Mouse (Mus musculus): ENCODE results near the gene Bbx. TPM values are rescaled to one million over a fixed set of nuclear protein-coding genes. Genes with fewer than 3 reads are reported as not detected.

Gene Bbx
- polyA plus RNA-seq, 1 experiment from 2014 or later, result 33.1 TPM

- H3K9ac ChIP-seq (ENCODE audit: low read length), result no peak overlapping the region
- no peak for ATAC-seq (ENCODE audit: insufficient number of reproducible peaks, insufficient read depth, low FRiP score, low read depth)
- no peak overlapping the region for H3K4me3 ChIP-seq (ENCODE audit: control insufficient read depth in 1 of 2, insufficient read depth in 1 of 2, low read depth in 1 of 2, low read length in 2 of 2)
- 62% methylated on average over 6 of the region's 6 CpGs for WGBS
- H3K4me2 ChIP-seq (ENCODE audit: low read length), result no peak overlapping the region
- H3K27me3 ChIP-seq (ENCODE audit: control insufficient read depth, insufficient read depth, low read length), result no peaks in the 10 kb centered on the region
- peaks cover 16% of the 10 kb centered on the region for H3K36me3 ChIP-seq (ENCODE audit: control insufficient read depth, insufficient read depth, low read length)
- peaks cover 0 to 8% of the 10 kb centered on the region in 2 experiments; a peak in 1 of 4 replicates for H3K4me1 ChIP-seq (ENCODE audit: control insufficient read depth in 2 of 2, insufficient read depth in 2 of 2, low read length in 2 of 2)
- no peak overlapping the region for H3K27ac ChIP-seq (replicated peaks in 1 of 2; ENCODE audit: control insufficient read depth in 1 of 2, insufficient read depth in 1 of 2, low read depth in 2 of 2, low read length in 2 of 2)
- H3K9me3 ChIP-seq (ENCODE audit: control insufficient read depth, low read length), result no peaks in the 10 kb centered on the region
These were observed 221.0 kb downstream of the Bbx start for GRCm38 (mm10) chr16:50211231-50211630.

GRCm38 (mm10) chr16:50210742-50211141, 221.4 kb downstream of the Bbx start:
- H3K9me3 ChIP-seq (ENCODE audit: control insufficient read depth, low read length), result no peaks in the 10 kb centered on the region
- H3K36me3 ChIP-seq (ENCODE audit: control insufficient read depth, insufficient read depth, low read length), result peaks cover 16% of the 10 kb centered on the region
- H3K27ac ChIP-seq (replicated peaks in 1 of 2; ENCODE audit: control insufficient read depth in 1 of 2, insufficient read depth in 1 of 2, low read depth in 2 of 2, low read length in 2 of 2), result no peak overlapping the region
- H3K4me1 ChIP-seq (ENCODE audit: control insufficient read depth in 2 of 2, insufficient read depth in 2 of 2, low read length in 2 of 2), result peaks cover 0 to 8% of the 10 kb centered on the region in 2 experiments; a peak in 1 of 4 replicates
- H3K9ac ChIP-seq (ENCODE audit: low read length), result no peak overlapping the region
- no peak overlapping the region for H3K4me2 ChIP-seq (ENCODE audit: low read length)
- no peaks in the 10 kb centered on the region for H3K27me3 ChIP-seq (ENCODE audit: control insufficient read depth, insufficient read depth, low read length)
- H3K4me3 ChIP-seq (ENCODE audit: control insufficient read depth in 1 of 2, insufficient read depth in 1 of 2, low read depth in 1 of 2, low read length in 2 of 2), result no peak overlapping the region
- ATAC-seq (ENCODE audit: insufficient number of reproducible peaks, insufficient read depth, low FRiP score, low read depth), result no peak
- 87% methylated on average over 2 of the region's 2 CpGs for WGBS

GRCm38 (mm10) chr16:50204944-50205343, 227.2 kb downstream of the Bbx start:
- whole genome bisulfite sequencing, result 86% methylated on average over 3 of the region's 3 CpGs
- peaks cover 37% of the 10 kb centered on the region for H3K36me3 ChIP-seq (ENCODE audit: control insufficient read depth, insufficient read depth, low read length)
- H3K27me3 ChIP-seq (ENCODE audit: control insufficient read depth, insufficient read depth, low read length), result no peaks in the 10 kb centered on the region
- no peaks in the 10 kb centered on the region for H3K9me3 ChIP-seq (ENCODE audit: control insufficient read depth, low read length)
- no peaks in the 10 kb centered on the region for H3K4me1 ChIP-seq (ENCODE audit: control insufficient read depth in 2 of 2, insufficient read depth in 2 of 2, low read length in 2 of 2)
- no peak overlapping the region for H3K4me3 ChIP-seq (ENCODE audit: control insufficient read depth in 1 of 2, insufficient read depth in 1 of 2, low read depth in 1 of 2, low read length in 2 of 2)
- no peak overlapping the region for H3K27ac ChIP-seq (replicated peaks in 1 of 2; ENCODE audit: control insufficient read depth in 1 of 2, insufficient read depth in 1 of 2, low read depth in 2 of 2, low read length in 2 of 2)
- H3K4me2 ChIP-seq (ENCODE audit: low read length), result no peak overlapping the region
- no peak for ATAC-seq (ENCODE audit: insufficient number of reproducible peaks, insufficient read depth, low FRiP score, low read depth)
- no peak overlapping the region for H3K9ac ChIP-seq (ENCODE audit: low read length)

GRCm38 (mm10) chr16:50201546-50202151, 230.5 kb downstream of the Bbx start:
- 87% methylated on average over 7 of the region's 7 CpGs for WGBS
- Histone ChIP-seq H3K27me3 (ENCODE audit: control insufficient read depth, insufficient read depth, low read length) (no peaks in the 10 kb centered on the region), H3K9me3 (ENCODE audit: control insufficient read depth, low read length) (no peaks in the 10 kb centered on the region), H3K4me3 (ENCODE audit: control insufficient read depth in 1 of 2, insufficient read depth in 1 of 2, low read depth in 1 of 2, low read length in 2 of 2) (no peak overlapping the region), H3K9ac (ENCODE audit: low read length) (no peak overlapping the region), H3K4me1 (ENCODE audit: control insufficient read depth in 2 of 2, insufficient read depth in 2 of 2, low read length in 2 of 2) (no peaks in the 10 kb centered on the region), H3K36me3 (ENCODE audit: control insufficient read depth, insufficient read depth, low read length) (peaks cover 49% of the 10 kb centered on the region), H3K4me2 (ENCODE audit: low read length) (no peak overlapping the region), H3K27ac (replicated peaks in 1 of 2; ENCODE audit: control insufficient read depth in 1 of 2, insufficient read depth in 1 of 2, low read depth in 2 of 2, low read length in 2 of 2) (no peak overlapping the region)
- no peak for ATAC-seq (ENCODE audit: insufficient number of reproducible peaks, insufficient read depth, low FRiP score, low read depth)

- Histone ChIP-seq H3K4me1 (ENCODE audit: control insufficient read depth in 2 of 2, insufficient read depth in 2 of 2, low read length in 2 of 2) (no peaks in the 10 kb centered on the region), H3K9ac (ENCODE audit: low read length) (no peak overlapping the region), H3K9me3 (ENCODE audit: control insufficient read depth, low read length) (no peaks in the 10 kb centered on the region), H3K36me3 (ENCODE audit: control insufficient read depth, insufficient read depth, low read length) (peaks cover 56% of the 10 kb centered on the region), H3K27ac (replicated peaks in 1 of 2; ENCODE audit: control insufficient read depth in 1 of 2, insufficient read depth in 1 of 2, low read depth in 2 of 2, low read length in 2 of 2) (no peak overlapping the region), H3K4me3 (ENCODE audit: control insufficient read depth in 1 of 2, insufficient read depth in 1 of 2, low read depth in 1 of 2, low read length in 2 of 2) (no peak overlapping the region), H3K4me2 (ENCODE audit: low read length) (no peak overlapping the region), H3K27me3 (ENCODE audit: control insufficient read depth, insufficient read depth, low read length) (no peaks in the 10 kb centered on the region)
- 95% methylated on average over 15 of the region's 15 CpGs for WGBS
- ATAC-seq (ENCODE audit: insufficient number of reproducible peaks, insufficient read depth, low FRiP score, low read depth), result no peak
These were observed 232.0 kb downstream of the Bbx start for GRCm38 (mm10) chr16:50200214-50200613.

GRCm38 (mm10) chr16:50196118-50196517, 236.1 kb downstream of the Bbx start:
- Histone ChIP-seq H3K27me3 (ENCODE audit: control insufficient read depth, insufficient read depth, low read length) (no peaks in the 10 kb centered on the region), H3K4me3 (ENCODE audit: control insufficient read depth in 1 of 2, insufficient read depth in 1 of 2, low read depth in 1 of 2, low read length in 2 of 2) (no peak overlapping the region), H3K4me1 (ENCODE audit: control insufficient read depth in 2 of 2, insufficient read depth in 2 of 2, low read length in 2 of 2) (peaks cover 0 to 9% of the 10 kb centered on the region in 2 experiments; a peak in 2 of 4 replicates), H3K9me3 (ENCODE audit: control insufficient read depth, low read length) (no peaks in the 10 kb centered on the region), H3K9ac (ENCODE audit: low read length) (no peak overlapping the region), H3K36me3 (ENCODE audit: control insufficient read depth, insufficient read depth, low read length) (peaks cover 47% of the 10 kb centered on the region), H3K4me2 (ENCODE audit: low read length) (no peak overlapping the region), H3K27ac (replicated peaks in 1 of 2; ENCODE audit: control insufficient read depth in 1 of 2, insufficient read depth in 1 of 2, low read depth in 2 of 2, low read length in 2 of 2) (no peak overlapping the region)
- 86% methylated on average over 4 of the region's 4 CpGs for WGBS
- ATAC-seq (ENCODE audit: insufficient number of reproducible peaks, insufficient read depth, low FRiP score, low read depth), result no peak

GRCm38 (mm10) chr16:50192626-50193025, 239.6 kb downstream of the Bbx start:
- Histone ChIP-seq H3K9me3 (ENCODE audit: control insufficient read depth, low read length) (no peaks in the 10 kb centered on the region), H3K4me2 (ENCODE audit: low read length) (no peak overlapping the region), H3K4me3 (ENCODE audit: control insufficient read depth in 1 of 2, insufficient read depth in 1 of 2, low read depth in 1 of 2, low read length in 2 of 2) (no peak overlapping the region), H3K4me1 (ENCODE audit: control insufficient read depth in 2 of 2, insufficient read depth in 2 of 2, low read length in 2 of 2) (peaks cover 0 to 9% of the 10 kb centered on the region in 2 experiments; a peak in 2 of 4 replicates), H3K27ac (replicated peaks in 1 of 2; ENCODE audit: control insufficient read depth in 1 of 2, insufficient read depth in 1 of 2, low read depth in 2 of 2, low read length in 2 of 2) (no peak overlapping the region), H3K27me3 (ENCODE audit: control insufficient read depth, insufficient read depth, low read length) (no peaks in the 10 kb centered on the region), H3K36me3 (ENCODE audit: control insufficient read depth, insufficient read depth, low read length) (peaks cover 19% of the 10 kb centered on the region), H3K9ac (ENCODE audit: low read length) (no peak overlapping the region)
- ATAC-seq (ENCODE audit: insufficient number of reproducible peaks, insufficient read depth, low FRiP score, low read depth), result no peak
- WGBS, result 100% methylated on average over 1 of the region's 1 CpGs

- Histone ChIP-seq H3K4me1 (ENCODE audit: control insufficient read depth in 2 of 2, insufficient read depth in 2 of 2, low read length in 2 of 2) (peaks cover 4 to 23% of the 10 kb centered on the region in 2 experiments; a peak in 3 of 4 replicates), H3K9ac (ENCODE audit: low read length) (no peak overlapping the region), H3K4me3 (ENCODE audit: control insufficient read depth in 1 of 2, insufficient read depth in 1 of 2, low read depth in 1 of 2, low read length in 2 of 2) (no peak overlapping the region), H3K27me3 (ENCODE audit: control insufficient read depth, insufficient read depth, low read length) (no peaks in the 10 kb centered on the region), H3K36me3 (ENCODE audit: control insufficient read depth, insufficient read depth, low read length) (0 out of 2 replicates have a peak, but pooled peaks cover 3% of the 10 kb centered on the region), H3K27ac (replicated peaks in 1 of 2; ENCODE audit: control insufficient read depth in 1 of 2, insufficient read depth in 1 of 2, low read depth in 2 of 2, low read length in 2 of 2) (no peak overlapping the region), H3K4me2 (ENCODE audit: low read length) (no peak overlapping the region), H3K9me3 (ENCODE audit: control insufficient read depth, low read length) (no peaks in the 10 kb centered on the region)
- WGBS, result 50% methylated on average over 6 of the region's 6 CpGs
- no peak for ATAC-seq (ENCODE audit: insufficient number of reproducible peaks, insufficient read depth, low FRiP score, low read depth)
These were observed 243.1 kb downstream of the Bbx start for GRCm38 (mm10) chr16:50189108-50189507.

Data from heart, embryonic 14.5 days (tissue).